Mouse (Mus musculus): Measurements from ENCODE around the gene Sh3bgrl3.

- TF ChIP-seq POLR2A (IDR thresholded peaks at IDR 0.05; ENCODE audit: extremely low read depth, insufficient read depth, low read length) (peak; percentile 93), CTCF (IDR thresholded peaks at IDR 0.05; ENCODE audit: extremely low read depth, insufficient read depth, low read length) (no peak)
Observed at GRCm38 (mm10) chr4:134128221-134128982, at the start of gene Sh3bgrl3.

All from cortical plate, adult 2 months (tissue).